Mouse (Mus musculus): Measurements from ENCODE around the gene Cpvl. TPM values are rescaled to one million over a fixed set of nuclear protein-coding genes. Genes with fewer than 3 reads are reported as not detected.

Cpvl gene
- total and polyA plus RNA-seq, 3 experiments = not detected

DNA sequence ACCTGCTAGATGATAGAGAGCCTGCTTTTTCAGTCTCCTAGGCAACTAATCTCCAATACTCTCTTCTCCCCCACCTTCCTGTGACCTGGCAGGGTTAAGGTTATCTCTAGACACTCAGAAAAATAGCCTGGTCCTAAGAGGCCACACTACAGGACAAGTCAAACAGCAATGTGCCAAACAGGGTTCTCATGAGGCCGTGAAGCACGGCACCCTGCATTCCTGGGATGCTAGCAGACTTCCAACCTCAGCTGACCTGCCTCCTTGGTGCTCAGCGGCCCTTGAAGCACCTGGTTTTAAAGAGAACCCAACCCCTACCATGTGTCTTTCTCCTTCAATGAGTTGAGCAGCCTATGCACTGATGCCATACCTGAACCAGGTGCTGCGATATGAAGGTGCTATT is 22.0 kb downstream of the Cpvl start:
- no peaks in the 10 kb centered on the region for H3K27me3 ChIP-seq (replicated peaks)
- no peak overlapping the region for H3K4me2 ChIP-seq (ENCODE audit: insufficient read depth, low read depth, poor library complexity, severe bottlenecking)
- no peak overlapping the region for H3K27ac ChIP-seq (ENCODE audit: insufficient read depth, low read depth)
- H3K79me2 ChIP-seq (replicated peaks; ENCODE audit: control insufficient read depth, extremely low read depth, insufficient read depth, poor library complexity, severe bottlenecking) = no peaks in the 10 kb centered on the region
- dilution Hi-C loops (cut with MboI; ENCODE audit: extremely low pct_ligation_motif_present, extremely low pct_unique_long_range_greater_than_20kb, low sequenced_read_pairs) = no loop called here
- no peaks in the 10 kb centered on the region for H3K36me3 ChIP-seq (replicated peaks in 1 of 2; ENCODE audit: control insufficient read depth in 1 of 2, insufficient read depth in 1 of 2, low read length in 1 of 2)
- no peaks in the 10 kb centered on the region for H3K9me3 ChIP-seq (replicated peaks; ENCODE audit: low read length)
- TF ChIP-seq CTCF (conservative IDR thresholded peaks at IDR 0.05 in 1 of 2, IDR thresholded peaks at IDR 0.05 in 1 of 2; ENCODE audit: low read depth in 2 of 2, low read length in 2 of 2) = no peak
- no peak for TF ChIP-seq USF1 (IDR thresholded peaks at IDR 0.05; ENCODE audit: low read depth, low read length)
- TF ChIP-seq MAFK (IDR thresholded peaks at IDR 0.05; ENCODE audit: insufficient replicate concordance, low read length) = no peak
- TF ChIP-seq MAX (IDR thresholded peaks at IDR 0.05; ENCODE audit: low read length) = no peak
- no peak for TF ChIP-seq TBP (conservative IDR thresholded peaks at IDR 0.05; ENCODE audit: low read depth, low read length)
- in situ Hi-C loops (cut with MboI; ENCODE audit: low pct_ligation_motif_present, low pct_unique_long_range_greater_than_20kb, low sequenced_read_pairs) = loop anchor here (10.0 kb wide), 1 partner anchor 182 kb away; no protein-coding TSS in a partner anchor
- DNase-seq (ENCODE audit: extremely low read depth) = no peak
- H3K4me3 ChIP-seq (replicated peaks in 1 of 3; ENCODE audit: low read depth in 2 of 3, low read length in 2 of 3, poor library complexity in 1 of 3) = no peak overlapping the region
- H3K9ac ChIP-seq (ENCODE audit: insufficient read depth, low read depth) = no peak overlapping the region
- H3K4me1 ChIP-seq (ENCODE audit: control insufficient read depth in 1 of 2, insufficient read depth in 2 of 2) = peaks cover 0 to 12% of the 10 kb centered on the region in 2 experiments; a peak in 1 of 4 replicates

DNA sequence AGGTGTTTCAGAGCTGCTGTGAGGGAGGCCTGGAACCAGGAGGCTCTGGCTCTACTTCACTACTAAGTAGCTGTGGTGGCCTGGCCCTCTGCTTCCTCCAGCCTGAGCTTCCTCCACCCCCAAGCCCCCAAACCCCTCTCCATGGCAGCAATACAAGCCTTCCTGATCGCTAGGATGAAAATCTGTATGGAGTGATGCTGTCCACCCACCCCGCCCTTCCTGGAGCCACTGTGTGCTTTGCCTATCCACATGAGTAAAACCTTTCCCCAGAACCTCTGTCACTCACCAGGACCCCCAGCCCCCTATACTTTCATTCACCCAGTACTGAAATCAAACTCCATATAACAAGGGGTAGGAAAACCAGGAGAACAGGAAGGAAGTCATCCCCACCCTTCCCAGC is 22.6 kb downstream of the Cpvl start:
- H3K79me2 ChIP-seq (replicated peaks; ENCODE audit: control insufficient read depth, extremely low read depth, insufficient read depth, poor library complexity, severe bottlenecking) = no peaks in the 10 kb centered on the region
- no peaks in the 10 kb centered on the region for H3K27me3 ChIP-seq (replicated peaks)
- no peaks in the 10 kb centered on the region for H3K9me3 ChIP-seq (replicated peaks; ENCODE audit: low read length)
- no peak for TF ChIP-seq MYC (IDR thresholded peaks at IDR 0.05; ENCODE audit: low read depth, low read length)
- no peak for TF ChIP-seq PAX5 (IDR thresholded peaks at IDR 0.05; ENCODE audit: low read length)
- TF ChIP-seq USF1 (IDR thresholded peaks at IDR 0.05; ENCODE audit: low read depth, low read length) = no peak
- TF ChIP-seq SIN3A (IDR thresholded peaks at IDR 0.05; ENCODE audit: low read length) = no peak
- H3K27ac ChIP-seq (ENCODE audit: insufficient read depth, low read depth) = no peak overlapping the region
- H3K4me1 ChIP-seq (ENCODE audit: control insufficient read depth in 1 of 2, insufficient read depth in 2 of 2) = peaks cover 3 to 19% of the 10 kb centered on the region in 2 experiments; a peak in 3 of 4 replicates
- DNase-seq (ENCODE audit: extremely low read depth) = no peak
- no peak overlapping the region for H3K9ac ChIP-seq (ENCODE audit: insufficient read depth, low read depth)
- H3K36me3 ChIP-seq (replicated peaks in 1 of 2; ENCODE audit: control insufficient read depth in 1 of 2, insufficient read depth in 1 of 2, low read length in 1 of 2) = no peaks in the 10 kb centered on the region
- dilution Hi-C loops (cut with MboI; ENCODE audit: extremely low pct_ligation_motif_present, extremely low pct_unique_long_range_greater_than_20kb, low sequenced_read_pairs) = no loop called here
- H3K4me2 ChIP-seq (ENCODE audit: insufficient read depth, low read depth, poor library complexity, severe bottlenecking) = no peak overlapping the region
- in situ Hi-C loops (cut with MboI; ENCODE audit: low pct_ligation_motif_present, low pct_unique_long_range_greater_than_20kb, low sequenced_read_pairs) = loop anchor here (10.0 kb wide), 1 partner anchor 181 kb away; no protein-coding TSS in a partner anchor
- H3K4me3 ChIP-seq (replicated peaks in 1 of 3; ENCODE audit: low read depth in 2 of 3, low read length in 2 of 3, poor library complexity in 1 of 3) = no peak overlapping the region

DNA sequence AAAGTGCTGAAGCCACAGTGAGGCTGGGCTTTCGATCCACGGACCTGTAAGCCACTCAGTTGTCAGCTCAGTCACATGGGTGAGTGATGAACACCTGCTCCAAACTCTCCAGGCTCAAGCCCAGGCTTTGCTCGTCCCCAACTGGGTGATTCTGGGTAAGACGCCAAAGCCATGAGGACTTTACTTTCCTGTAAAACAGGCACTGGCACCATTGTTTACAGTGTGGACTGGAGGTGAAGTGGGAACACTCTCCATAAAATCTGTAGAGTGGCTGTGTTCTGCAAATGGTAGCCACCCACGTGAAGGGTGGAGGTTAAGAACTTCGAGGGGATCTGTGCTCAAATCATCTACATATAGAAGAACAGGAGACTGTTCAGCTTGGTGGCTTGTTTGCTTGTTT is 23.2 kb downstream of the Cpvl start:
- no peak for TF ChIP-seq RAD21 (IDR thresholded peaks at IDR 0.05; ENCODE audit: low read depth, low read length)
- TF ChIP-seq MXI1 (IDR thresholded peaks at IDR 0.05; ENCODE audit: low read depth, low read length) = no peak
- TF ChIP-seq SMC3 (IDR thresholded peaks at IDR 0.05; ENCODE audit: low read depth, low read length) = no peak
- TF ChIP-seq ZKSCAN1 (IDR thresholded peaks at IDR 0.05; ENCODE audit: borderline replicate concordance, low read depth, low read length) = no peak
- TF ChIP-seq IRF4 (IDR thresholded peaks at IDR 0.05; ENCODE audit: low read depth, low read length) = no peak
- TF ChIP-seq MYC (IDR thresholded peaks at IDR 0.05; ENCODE audit: low read depth, low read length) = no peak
- no peak for TF ChIP-seq USF1 (IDR thresholded peaks at IDR 0.05; ENCODE audit: low read depth, low read length)
- no peak for TF ChIP-seq ZC3H11A (IDR thresholded peaks at IDR 0.05; ENCODE audit: low read depth, low read length)
- TF ChIP-seq CHD2 (IDR thresholded peaks at IDR 0.05; ENCODE audit: low read length) = no peak
- TF ChIP-seq TBP (conservative IDR thresholded peaks at IDR 0.05; ENCODE audit: low read depth, low read length) = no peak
- TF ChIP-seq ELF1 (IDR thresholded peaks at IDR 0.05; ENCODE audit: low read depth, low read length) = no peak
- TF ChIP-seq USF2 (conservative IDR thresholded peaks at IDR 0.05; ENCODE audit: low read depth, low read length) = no peak
- no peak for TF ChIP-seq POLR2A (IDR thresholded peaks at IDR 0.05; ENCODE audit: low read depth, low read length)
- TF ChIP-seq RCOR1 (conservative IDR thresholded peaks at IDR 0.05; ENCODE audit: low read depth, low read length) = no peak
- no peak for TF ChIP-seq MAZ (IDR thresholded peaks at IDR 0.05; ENCODE audit: low read depth, low read length)
- no peak for TF ChIP-seq SIN3A (IDR thresholded peaks at IDR 0.05; ENCODE audit: low read length)
- Histone ChIP-seq H3K4me2 (ENCODE audit: insufficient read depth, low read depth, poor library complexity, severe bottlenecking) (no peak overlapping the region), H3K9me3 (replicated peaks; ENCODE audit: low read length) (no peaks in the 10 kb centered on the region), H3K4me1 (ENCODE audit: control insufficient read depth in 1 of 2, insufficient read depth in 2 of 2) (peaks cover 3 to 25% of the 10 kb centered on the region in 2 experiments; a peak in 3 of 4 replicates), H3K27me3 (replicated peaks) (no peaks in the 10 kb centered on the region), H3K4me3 (replicated peaks in 1 of 3; ENCODE audit: low read depth in 2 of 3, low read length in 2 of 3, poor library complexity in 1 of 3) (no peak overlapping the region), H3K27ac (ENCODE audit: insufficient read depth, low read depth) (no peak overlapping the region), H3K36me3 (replicated peaks in 1 of 2; ENCODE audit: control insufficient read depth in 1 of 2, insufficient read depth in 1 of 2, low read length in 1 of 2) (no peaks in the 10 kb centered on the region), H3K9ac (ENCODE audit: insufficient read depth, low read depth) (no peak overlapping the region), H3K79me2 (replicated peaks; ENCODE audit: control insufficient read depth, extremely low read depth, insufficient read depth, poor library complexity, severe bottlenecking) (no peaks in the 10 kb centered on the region)
- in situ Hi-C loops (cut with MboI; ENCODE audit: low pct_ligation_motif_present, low pct_unique_long_range_greater_than_20kb, low sequenced_read_pairs) = loop anchor here (10.0 kb wide), 1 partner anchor 180 kb away; no protein-coding TSS in a partner anchor
- no peak for DNase-seq (ENCODE audit: extremely low read depth)
- dilution Hi-C loops (cut with MboI; ENCODE audit: extremely low pct_ligation_motif_present, extremely low pct_unique_long_range_greater_than_20kb, low sequenced_read_pairs) = no loop called here

Data from CH12.LX (cell line).